Mouse (Mus musculus): ENCODE measurements around the gene Olfr1145. TPM values are rescaled to one million over a fixed set of nuclear protein-coding genes. Genes with fewer than 3 reads are reported as not detected.

Olfr1145 gene
- polyA plus RNA-seq (2017; shearing (Covaris generic)) = not detected

DNA sequence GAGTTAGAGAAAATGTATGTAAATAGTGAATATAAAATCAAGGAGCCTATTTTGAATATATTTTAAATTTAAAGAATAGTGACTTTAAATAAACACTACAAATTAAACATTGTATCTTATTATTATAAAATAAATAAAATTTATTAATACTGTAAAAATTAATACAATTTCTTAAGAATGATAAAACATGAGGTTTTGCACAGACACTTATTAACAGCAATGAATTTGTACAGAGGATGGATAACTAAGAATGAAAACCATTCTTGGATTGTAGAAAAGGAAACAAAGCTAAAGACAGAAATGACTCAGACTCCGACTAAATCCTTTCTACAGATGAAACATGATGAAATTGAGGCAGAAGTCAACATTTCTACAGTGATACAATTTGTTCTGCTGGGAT, at the start of gene Olfr1145:
TSS of gene Olfr1145 (plus strand) at position 301 of the 400 bp plus-strand sequence.
- ATAC-seq = no peak

- ATAC-seq = no peak
Measured at GRCm38 (mm10) chr2:87776143-87776542, 33.5 kb upstream of the Olfr1145 start.

DNA sequence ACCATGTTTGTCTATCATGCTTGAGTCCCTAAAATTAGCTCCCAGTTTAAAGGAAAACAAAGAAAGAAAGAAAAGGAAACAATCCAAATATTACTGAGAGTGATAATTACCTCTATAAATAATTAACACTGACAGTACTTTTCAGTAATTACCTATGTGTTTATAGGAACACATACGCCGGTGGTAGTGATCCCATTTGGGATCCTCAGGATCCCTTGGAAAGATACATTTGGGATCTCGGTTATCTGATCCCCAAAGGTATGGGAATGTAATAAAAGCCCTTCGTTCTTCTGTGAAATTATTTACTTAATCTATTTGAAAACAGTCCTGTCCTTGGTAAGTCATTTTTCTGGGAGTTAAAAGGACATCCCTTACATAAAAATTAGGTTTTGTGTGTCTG, 30.4 kb upstream of the Olfr1145 start, which contains the start of gene Olfr152:
TSS of gene Olfr152 (plus strand) at position 301 of the 400 bp plus-strand sequence.
- no peak for ATAC-seq

- no peak for ATAC-seq
Measured at GRCm38 (mm10) chr2:87800292-87800691, 9.3 kb upstream of the Olfr1145 start, which contains the start of gene Olfr1143. Olfr1143 (plus strand) TSS chr2:87800592.

DNA sequence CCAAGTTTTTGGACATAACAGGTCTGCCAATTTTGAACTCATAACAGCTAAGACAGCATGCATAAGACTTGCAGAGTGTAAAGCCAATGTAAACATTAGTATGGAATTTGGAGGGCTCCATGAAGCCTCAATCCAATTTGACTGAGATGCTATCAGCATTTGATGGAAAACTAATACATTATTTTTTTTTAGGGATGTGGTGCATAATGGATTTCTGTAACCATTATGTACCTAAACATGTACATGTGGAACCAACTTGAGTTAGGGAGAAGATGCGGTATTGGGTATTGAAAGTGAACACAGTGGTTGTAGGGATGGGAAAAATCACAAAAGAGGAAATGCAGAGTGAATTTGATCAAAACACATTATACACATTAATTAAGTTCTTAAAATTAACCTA, 20.6 kb downstream of the Olfr1145 start, which contains the start of gene Olfr1148:
TSS of gene Olfr1148 (plus strand) at position 301 of the 400 bp plus-strand sequence.
- ATAC-seq = no peak

- ATAC-seq = no peak
Measured at GRCm38 (mm10) chr2:87843693-87844092, 34.1 kb downstream of the Olfr1145 start, which contains the start of gene Olfr1150-ps1. Olfr1150-ps1 (plus strand) TSS chr2:87843993.

DNA sequence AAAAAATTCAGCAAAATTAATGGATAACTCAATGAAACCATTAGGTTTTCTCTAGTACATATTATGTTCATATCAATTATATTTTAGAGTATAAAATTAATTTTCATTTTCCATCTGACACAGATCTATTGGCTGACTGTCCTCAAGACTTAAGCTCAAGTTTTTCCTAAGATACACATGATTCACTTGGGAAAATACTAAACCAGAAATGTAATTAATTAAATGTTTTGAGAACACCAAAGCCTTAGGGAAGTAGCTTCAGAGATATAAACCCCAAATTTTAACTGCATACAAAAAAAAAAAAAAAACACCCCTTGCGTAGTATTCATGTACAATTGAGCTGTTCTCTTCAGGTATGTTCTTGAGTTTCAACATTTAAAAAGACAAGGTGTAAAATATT, 45.9 kb downstream of the Olfr1145 start, which contains the start of gene Olfr1151:
TSS of gene Olfr1151 (plus strand) at position 301 of the 400 bp plus-strand sequence.
- no peak for ATAC-seq

Other genes starting within 250 kb of the Olfr1145 start
- gene Olfr1129, start 235.9 kb upstream of the Olfr1145 start, polyA plus RNA-seq (2017; shearing (Covaris generic)) = not detected
- not detected for gene Olfr1130, start 203.6 kb upstream of the Olfr1145 start, polyA plus RNA-seq (2017; shearing (Covaris generic))
- gene Olfr1131, start 182.7 kb upstream of the Olfr1145 start, polyA plus RNA-seq (2017; shearing (Covaris generic)) = not detected
- not detected for gene Olfr1132, start 172.3 kb upstream of the Olfr1145 start, polyA plus RNA-seq (2017; shearing (Covaris generic))
- not detected for gene Olfr1133, start 162.4 kb upstream of the Olfr1145 start, polyA plus RNA-seq (2017; shearing (Covaris generic))
- gene Olfr1134, start 151.4 kb upstream of the Olfr1145 start, polyA plus RNA-seq (2017; shearing (Covaris generic)) = not detected
- not detected for gene Olfr1135, start 136.2 kb upstream of the Olfr1145 start, polyA plus RNA-seq (2017; shearing (Covaris generic))
- gene Olfr1136, start 115.9 kb upstream of the Olfr1145 start, polyA plus RNA-seq (2017; shearing (Covaris generic)) = not detected
- not detected for gene Olfr1137, start 96.6 kb upstream of the Olfr1145 start, polyA plus RNA-seq (2017; shearing (Covaris generic))
- gene Olfr1138, start 69.8 kb upstream of the Olfr1145 start, polyA plus RNA-seq (2017; shearing (Covaris generic)) = not detected
- not detected for gene Olfr1140, start 66.1 kb upstream of the Olfr1145 start, polyA plus RNA-seq (2017; shearing (Covaris generic))
- not detected for gene Olfr1141, start 55.8 kb upstream of the Olfr1145 start, polyA plus RNA-seq (2017; shearing (Covaris generic))
- gene Olfr152, start 30.3 kb upstream of the Olfr1145 start, polyA plus RNA-seq (2017; shearing (Covaris generic)) = not detected
- not detected for gene Olfr1143, start 9.2 kb upstream of the Olfr1145 start, polyA plus RNA-seq (2017; shearing (Covaris generic))
- gene Olfr1148, start 20.7 kb downstream of the Olfr1145 start, polyA plus RNA-seq (2017; shearing (Covaris generic)) = not detected
- not detected for gene Olfr1150-ps1, start 34.2 kb downstream of the Olfr1145 start, polyA plus RNA-seq (2017; shearing (Covaris generic))
- not detected for gene Olfr1151, start 46.0 kb downstream of the Olfr1145 start, polyA plus RNA-seq (2017; shearing (Covaris generic))
- under 1 TPM in 1 of 2 experiments, not detected in 1; 0.08 TPM for gene Olfr1152, start 56.7 kb downstream of the Olfr1145 start, polyA plus RNA-seq (2017; shearing (Covaris generic))
- gene Olfr1153, start 85.1 kb downstream of the Olfr1145 start, polyA plus RNA-seq (2017; shearing (Covaris generic)) = not detected
- gene Olfr1154, start 95.3 kb downstream of the Olfr1145 start, polyA plus RNA-seq (2017; shearing (Covaris generic)) = not detected
- not detected for gene Olfr1155, start 135.3 kb downstream of the Olfr1145 start, polyA plus RNA-seq (2017; shearing (Covaris generic))
- gene Olfr1156, start 143.3 kb downstream of the Olfr1145 start, polyA plus RNA-seq (2017; shearing (Covaris generic)) = under 1 TPM in 1 of 2 experiments, not detected in 1; 0.20 TPM
- gene Olfr1157, start 158.5 kb downstream of the Olfr1145 start, polyA plus RNA-seq (2017; shearing (Covaris generic)) = under 1 TPM in 1 of 2 experiments, not detected in 1; 0.15 TPM
- not detected for gene Olfr74, start 164.8 kb downstream of the Olfr1145 start, polyA plus RNA-seq (2017; shearing (Covaris generic))
- not detected for gene Olfr1158, start 180.3 kb downstream of the Olfr1145 start, polyA plus RNA-seq (2017; shearing (Covaris generic))
- not detected for gene Olfr1160, start 198.4 kb downstream of the Olfr1145 start, polyA plus RNA-seq (2017; shearing (Covaris generic))
- gene Olfr1161, start 213.0 kb downstream of the Olfr1145 start, polyA plus RNA-seq (2017; shearing (Covaris generic)) = not detected
- gene Olfr73, start 227.9 kb downstream of the Olfr1145 start, polyA plus RNA-seq (2017; shearing (Covaris generic)) = not detected
- not detected for gene Olfr1162, start 241.3 kb downstream of the Olfr1145 start, polyA plus RNA-seq (2017; shearing (Covaris generic))

Data from activated CD4-positive, CD25-positive, alpha-beta regulatory T cell, adult 4 months (primary cell).